In genomic region chr7:134001581-134001980, GRCm38 (mm10) we compare ENCODE assay signal across 11 mouse cellular contexts.
"Had no signal": no experiment of that assay in that cellular context is flagged by ENCODE, and none has a peak within 500 bp of the region (broad histone marks: within the 10 kb centered on the region; RNA-seq: fewer than 3 reads in every experiment).

No protein-coding gene starts in this region.

- DNase-seq: kidney, postnatal 10 days; lung, embryonic 14.5 days; right cerebral cortex, postnatal 4 days; spleen, adult 18-20 months; thymus, adult 18-20 months; thymus, postnatal 14 days had no signal

- ATAC-seq: liver, embryonic 12.5 days; midbrain, embryonic 16.5 days had no signal

- H3K27me3 ChIP-seq: limb, embryonic 15.5 days; liver, embryonic 12.5 days; midbrain, embryonic 12.5 days; neural tube, embryonic 13.5 days had no signal
